Mouse (Mus musculus) adrenal gland, adult 2 months (tissue): ENCODE results near the gene Raet1e. TPM values are rescaled to one million over a fixed set of nuclear protein-coding genes. Genes with fewer than 3 reads are reported as not detected.
"Not testable (repeated sequence)": the region's sequence is repeated elsewhere in the genome, so short reads cannot be mapped to it uniquely, and the experiment has no call there.

Experiments used
- DNase-seq: peaks from one replicate; pipeline ENCODE4 v3.0.0; 2021
- polyA plus RNA-seq: library from polyadenylated mRNA; depleted of rRNA; stranded (reverse); fragments of >200 nt; gene quantifications from 2 replicates; pipeline ENCODE4 v1.2.3, GENCODE M21; 2012
- total RNA-seq, 2 experiments: library from RNA; stranded (reverse); gene quantifications; 2 replicates each; pipeline ENCODE4 v1.2.3; 2021

Raet1e gene
- total and polyA plus RNA-seq, 3 experiments: 0.31 to 2.2 (median 0.62) TPM

GRCm38 (mm10) chr10:22274445-22275057 is 116.2 kb downstream of the Raet1e start:
- no peak for DNase-seq

DNA sequence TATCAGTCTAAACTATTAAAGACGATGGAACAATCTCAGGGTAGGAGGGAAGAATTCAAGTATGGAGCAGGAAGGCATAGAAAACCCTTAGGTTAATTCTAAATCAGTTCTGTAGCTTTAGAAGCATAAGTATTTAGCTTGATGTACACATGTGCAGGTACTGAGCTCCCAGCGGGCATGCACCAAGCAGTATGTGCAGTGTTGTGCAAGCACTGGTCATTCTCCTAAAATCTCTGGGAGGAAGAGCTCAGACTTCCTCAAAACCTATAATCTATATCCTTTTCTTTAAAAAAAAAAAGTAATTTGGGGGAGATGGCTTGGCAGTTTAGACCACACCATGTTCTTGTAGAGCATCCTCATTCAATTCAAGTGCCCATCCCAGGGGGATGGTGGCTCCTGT is 120.1 kb downstream of the Raet1e start:
- DNase-seq: not testable (repeated sequence)

- no peak for DNase-seq
These were observed 124.4 kb downstream of the Raet1e start for GRCm38 (mm10) chr10:22282816-22283215.

DNA sequence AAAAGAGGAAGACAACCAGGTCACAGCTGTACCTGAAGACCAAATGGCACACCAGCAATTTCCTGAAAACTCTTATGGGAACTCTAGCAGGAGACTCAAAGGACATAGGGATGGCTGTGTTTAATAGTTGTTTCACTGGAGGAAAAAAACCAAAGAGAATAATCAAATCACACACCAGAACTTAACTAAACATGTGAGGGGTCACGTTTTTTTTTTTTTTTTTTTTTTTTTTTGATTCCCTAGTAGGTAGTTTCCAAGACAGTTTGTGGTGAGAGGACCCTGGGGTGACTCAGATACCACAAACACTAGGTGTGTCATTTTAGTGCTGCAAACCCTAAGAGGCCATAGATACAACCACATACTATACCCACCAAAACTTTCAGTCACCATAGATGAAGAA is 137.3 kb downstream of the Raet1e start:
- no peak for DNase-seq

DNA sequence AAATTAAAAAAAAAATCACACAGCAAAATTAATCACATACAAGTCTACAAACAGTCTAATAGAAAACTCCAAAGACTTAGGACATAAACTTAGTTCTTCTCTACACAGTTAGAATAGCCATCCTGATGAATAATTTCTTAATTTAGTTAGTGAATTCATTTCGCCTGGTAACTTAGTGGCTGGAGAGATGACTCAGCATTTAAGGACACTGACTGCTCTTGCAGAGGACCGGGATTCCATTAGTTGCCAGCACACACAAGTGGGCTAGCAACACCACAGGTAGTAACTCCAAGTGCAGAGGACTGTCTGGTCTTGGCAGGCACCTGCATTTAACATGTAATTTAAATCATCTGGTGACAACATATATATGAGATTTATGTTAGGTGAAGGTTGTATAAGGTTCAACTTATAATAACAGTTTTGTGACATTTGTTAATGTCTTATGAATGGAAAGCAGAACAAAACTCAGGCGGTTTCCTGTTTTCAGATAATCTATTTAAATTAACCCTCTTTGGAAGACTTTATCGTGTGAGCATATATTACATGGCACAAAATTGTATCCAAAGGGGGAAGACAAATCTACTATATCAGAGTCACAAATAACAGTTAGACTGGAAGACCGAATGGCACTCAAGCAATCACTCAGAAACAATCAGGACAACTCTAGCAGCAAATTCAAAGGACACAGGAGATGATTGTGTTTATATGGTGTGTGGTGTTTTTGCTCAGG is 138.8 kb downstream of the Raet1e start:
- no peak for DNase-seq

DNA sequence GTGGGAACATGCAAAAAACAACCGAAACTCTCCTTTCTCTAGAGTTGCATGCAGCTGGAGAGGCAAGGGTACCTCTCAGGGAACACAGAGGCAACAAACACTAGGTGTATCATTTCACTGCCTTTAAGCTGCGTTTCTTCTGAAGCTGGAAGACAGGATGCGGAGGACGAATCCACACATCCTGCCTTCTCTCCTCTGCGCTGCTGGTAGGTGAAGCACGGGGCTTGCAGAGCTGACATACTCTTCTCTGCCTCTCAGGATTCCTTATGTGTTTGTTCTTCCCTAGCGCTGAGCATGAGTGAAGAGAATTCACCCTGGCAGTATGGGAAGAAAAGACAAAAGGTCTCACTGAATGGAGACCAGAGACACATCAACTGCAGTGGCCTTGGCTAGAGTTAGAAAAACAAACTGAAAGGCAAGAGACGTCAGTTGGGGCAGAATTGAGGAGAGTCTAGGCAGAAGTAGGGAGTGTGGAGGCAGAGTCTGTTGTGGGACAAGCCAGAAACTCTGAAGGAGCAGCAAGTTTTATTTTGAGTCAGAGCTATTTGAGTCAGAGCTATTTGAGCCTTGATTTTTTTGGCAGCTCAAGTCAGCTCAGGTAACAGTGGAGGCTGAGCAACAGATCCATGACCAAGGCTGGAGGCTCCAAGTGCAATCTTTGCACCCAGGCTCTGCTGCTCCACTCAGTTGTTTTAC is 139.5 kb downstream of the Raet1e start:
- DNase-seq: no peak

DNA sequence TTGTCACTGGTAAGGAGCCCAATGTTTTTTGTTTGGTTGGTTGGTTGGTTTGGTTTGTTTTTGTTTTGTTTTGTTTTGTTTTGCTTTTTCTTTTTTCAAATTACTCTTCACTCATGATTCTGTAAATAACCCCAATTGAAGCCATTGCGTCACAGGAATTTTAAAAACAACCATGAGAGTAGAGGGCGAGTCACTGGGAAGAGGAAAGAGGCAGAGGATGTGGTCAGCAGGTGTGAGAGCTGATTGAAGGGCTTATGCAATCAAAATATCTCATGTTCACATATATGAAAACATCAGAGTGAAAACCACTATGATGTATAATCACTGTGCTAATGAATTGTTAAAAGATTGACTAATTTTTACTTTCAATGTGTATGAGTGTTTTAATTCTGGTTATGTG is 141.0 kb downstream of the Raet1e start:
- DNase-seq: no peak

GRCm38 (mm10) chr10:22301641-22302040 is 143.3 kb downstream of the Raet1e start:
- DNase-seq: no peak

GRCm38 (mm10) chr10:22302344-22303057 is 144.1 kb downstream of the Raet1e start:
- no peak for DNase-seq

DNA sequence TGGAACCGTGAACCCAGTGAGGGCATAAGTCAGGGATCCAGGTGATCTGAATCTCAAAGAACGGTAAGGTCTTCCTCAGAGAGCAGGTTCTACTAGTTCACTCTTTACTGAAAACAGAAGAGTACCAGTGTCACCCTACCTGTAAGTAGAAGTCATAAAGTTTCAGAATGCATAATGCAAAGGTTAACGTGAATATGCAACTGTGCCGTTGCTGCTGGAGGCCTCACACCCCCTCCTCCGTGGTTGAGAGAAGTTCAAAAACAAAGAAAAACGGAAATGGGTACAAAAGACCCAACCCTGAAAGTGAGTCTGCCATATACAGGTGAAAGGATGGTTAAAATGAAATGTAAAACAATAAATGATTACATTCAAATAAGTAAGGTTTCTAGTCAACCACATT is 145.4 kb downstream of the Raet1e start:
- no peak for DNase-seq

GRCm38 (mm10) chr10:22305801-22306200 is 147.4 kb downstream of the Raet1e start:
- DNase-seq: no peak

- DNase-seq: no peak
These were observed 148.1 kb downstream of the Raet1e start for GRCm38 (mm10) chr10:22306452-22306851.

- DNase-seq: no peak
These were observed 149.9 kb downstream of the Raet1e start for GRCm38 (mm10) chr10:22308221-22308620.

- DNase-seq: no peak
These were observed 164.5 kb downstream of the Raet1e start for GRCm38 (mm10) chr10:22322858-22323257.

GRCm38 (mm10) chr10:22345721-22346120 is 187.4 kb downstream of the Raet1e start:
- not testable (repeated sequence) for DNase-seq

GRCm38 (mm10) chr10:22353548-22354195 is 195.3 kb downstream of the Raet1e start:
- DNase-seq: not testable (repeated sequence)

- DNase-seq: not testable (repeated sequence)
These were observed 195.8 kb downstream of the Raet1e start for GRCm38 (mm10) chr10:22354196-22354574.

DNA sequence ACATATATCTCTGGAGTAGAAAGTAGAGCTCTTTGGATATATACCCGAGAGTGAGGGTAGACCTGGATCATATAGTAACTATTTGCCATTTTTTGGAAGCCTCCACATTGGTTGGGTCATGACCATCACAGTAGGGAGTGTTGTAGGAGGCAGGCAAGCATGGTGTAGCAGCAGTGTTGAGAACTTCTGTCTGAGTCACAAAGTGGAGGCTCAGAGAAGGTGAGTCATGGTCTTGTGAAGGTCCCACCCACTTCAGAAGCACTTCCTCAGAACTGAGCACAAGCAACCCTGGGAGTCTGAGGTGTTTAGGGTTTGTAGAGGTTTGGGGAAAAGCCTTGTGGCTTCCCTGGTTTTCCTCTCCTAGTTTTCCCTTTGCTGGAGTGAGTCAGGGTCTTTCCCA is 199.0 kb downstream of the Raet1e start:
- not testable (repeated sequence) for DNase-seq

- not testable (repeated sequence) for DNase-seq
These were observed 201.9 kb downstream of the Raet1e start, which contains the start of gene Raet1d for GRCm38 (mm10) chr10:22360252-22360651. TSS of gene Raet1d (plus strand) at chr10:22360552.

DNA sequence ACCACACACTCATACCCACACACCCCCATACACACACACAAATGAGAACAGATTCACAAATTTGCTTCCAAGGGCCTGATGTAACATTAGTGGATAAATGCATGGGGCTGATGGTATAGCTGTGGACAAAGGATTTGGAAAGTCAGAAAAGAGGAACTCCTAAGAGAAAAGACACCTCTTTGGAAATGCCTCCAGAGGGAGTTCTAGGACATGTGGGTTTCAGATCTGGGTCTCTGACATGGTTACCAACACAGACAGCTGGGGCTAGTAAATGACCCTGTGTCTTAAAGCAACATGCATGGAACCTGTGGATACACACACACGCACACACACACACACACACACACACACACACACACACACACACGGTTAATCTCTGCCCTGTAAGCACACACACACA is 202.6 kb downstream of the Raet1e start:
- DNase-seq: not testable (repeated sequence)

GRCm38 (mm10) chr10:22361415-22362352 is 203.3 kb downstream of the Raet1e start:
- peak; percentile 4 for DNase-seq
